Mouse (Mus musculus): ENCODE results near the gene Plekhg6.

- TF ChIP-seq EP300 (IDR thresholded peaks at IDR 0.05) (no peak), CTCF (IDR thresholded peaks at IDR 0.05) (peak; percentile 45)
These were observed 16.9 kb downstream of the Plekhg6 start for GRCm38 (mm10) chr6:125363451-125364242.

All from lung, postnatal 0 days (tissue).